Comparison of ENCODE assay signal across 29 mouse cellular contexts in genomic region chr19:36940064-36940463, GRCm38 (mm10). TPM values are rescaled to one million over a fixed set of nuclear protein-coding genes. Genes with fewer than 3 reads are reported as not detected.
A peak's percentile ranks its signal among the peaks of the same experiment; 100 is the strongest.
DNase-seq lines count a peak whose midpoint lies in the region; ATAC-seq and TF ChIP-seq lines count a peak whose summit lies in the region.
"Had no signal": no experiment of that assay in that cellular context is flagged by ENCODE, and none has a peak within 500 bp of the region (broad histone marks: within the 10 kb centered on the region; RNA-seq: fewer than 3 reads in every experiment).

No protein-coding gene starts in this region.

- DNase-seq in 416B (ENCODE audit: low read depth): peak; percentile 70
- peak; percentile 83 for DNase-seq in MEL (ENCODE audit: low read depth, low spot score)
- no peak for DNase-seq in liver, postnatal 0 days
- no peak for DNase-seq in thymus, adult 2 months
- no peak for DNase-seq in thymus, postnatal 0 days (ENCODE audit: low spot score)
- DNase-seq in frontal cortex, postnatal 25 days (ENCODE audit: low spot score in 2 of 2): no peak
- DNase-seq: adrenal gland, postnatal 14 days; cerebellum, adult 8-10 months; cerebellum, postnatal 25 days; forebrain, postnatal 0 days; gastrocnemius, postnatal 14 days; heart, adult 11 months; kidney, adult 8-10 months; kidney, postnatal 4 days; lung, adult 2 months; right cerebral cortex, postnatal 14 days; thymus, postnatal 25 days had no signal

- H3K4me2 ChIP-seq in liver, postnatal 0 days (ENCODE audit: low read depth, low read length): no peak overlapping the region
- H3K4me2 ChIP-seq: forebrain, embryonic 12.5 days; heart, embryonic 15.5 days; limb, embryonic 15.5 days; midbrain, embryonic 12.5 days; neural tube, embryonic 13.5 days had no signal

- no peak overlapping the region for H3K4me3 ChIP-seq in MEL (ENCODE audit: control insufficient read depth in 1 of 2, insufficient read depth in 1 of 2, low read depth in 2 of 2, low read length in 2 of 2)
- H3K4me3 ChIP-seq in liver, postnatal 0 days (ENCODE audit: low read depth, low read length): no peak overlapping the region
- no peak overlapping the region for H3K4me3 ChIP-seq in thymus, adult 2 months (ENCODE audit: control insufficient read depth, insufficient read depth, low read length)
- H3K4me3 ChIP-seq: forebrain, embryonic 12.5 days; heart, embryonic 10.5 days; heart, embryonic 15.5 days; limb, embryonic 10.5 days; limb, embryonic 15.5 days; midbrain, embryonic 12.5 days; neural tube, embryonic 13.5 days had no signal

- 39% methylated on average over 1 of the region's 1 CpGs for WGBS in liver, postnatal 0 days (ENCODE audit: insufficient replicate concordance)
- WGBS in thymus, adult 2 months: 97% methylated on average over 1 of the region's 1 CpGs

- no peaks in the 10 kb centered on the region for H3K9me3 ChIP-seq in MEL (replicated peaks; ENCODE audit: insufficient read depth, low read length)
- no peaks in the 10 kb centered on the region for H3K9me3 ChIP-seq in liver, postnatal 0 days (ENCODE audit: low read length)
- H3K9me3 ChIP-seq: forebrain, embryonic 12.5 days; heart, embryonic 10.5 days; heart, embryonic 15.5 days; limb, embryonic 10.5 days; limb, embryonic 15.5 days; midbrain, embryonic 12.5 days; neural tube, embryonic 13.5 days had no signal

- no peaks in the 10 kb centered on the region for H3K27me3 ChIP-seq in MEL (ENCODE audit: control insufficient read depth in 1 of 2, insufficient read depth in 2 of 2, low read length in 2 of 2)
- no peaks in the 10 kb centered on the region for H3K27me3 ChIP-seq in liver, postnatal 0 days (ENCODE audit: insufficient read depth, low read length)
- H3K27me3 ChIP-seq in thymus, adult 2 months (ENCODE audit: control insufficient read depth, insufficient read depth, low read length): no peaks in the 10 kb centered on the region
- H3K27me3 ChIP-seq: CH12.LX; forebrain, embryonic 12.5 days; heart, embryonic 15.5 days; limb, embryonic 15.5 days; midbrain, embryonic 12.5 days; neural tube, embryonic 13.5 days; Patski had no signal

- TF ChIP-seq EP300 in MEL (IDR thresholded peaks at IDR 0.05; ENCODE audit: low read depth in 1 of 2, low read length in 2 of 2): peak; percentile 71 to 83
- TF ChIP-seq EP300 in liver, postnatal 0 days (IDR thresholded peaks at IDR 0.05; ENCODE audit: low read depth): no peak

- ATAC-seq in common myeloid progenitor, adult 5-6 weeks (replicated peaks; ENCODE audit: low read depth, poor library complexity, severe bottlenecking): peak; percentile 70
- peak; percentile 49 for ATAC-seq in liver, postnatal 0 days
- ATAC-seq: forebrain, postnatal 0 days; hindbrain, embryonic 16.5 days; Patski had no signal

- H3K36me3 ChIP-seq in MEL (ENCODE audit: control insufficient read depth in 1 of 2, insufficient read depth in 2 of 2, low read length in 2 of 2): peaks cover 21 to 54% of the 10 kb centered on the region in 2 experiments
- peaks cover 1% of the 10 kb centered on the region for H3K36me3 ChIP-seq in liver, postnatal 0 days (replicated peaks; ENCODE audit: insufficient read depth, low read length)
- no peaks in the 10 kb centered on the region for H3K36me3 ChIP-seq in thymus, adult 2 months (ENCODE audit: control insufficient read depth, insufficient read depth, low read length)
- H3K36me3 ChIP-seq: forebrain, embryonic 12.5 days; midbrain, embryonic 12.5 days; neural tube, embryonic 13.5 days had no signal

- TF ChIP-seq POLR2A in MEL (IDR thresholded peaks at IDR 0.05; ENCODE audit: control insufficient read depth in 1 of 2, insufficient read depth in 1 of 2, low read depth in 1 of 2, low read length in 2 of 2, poor library complexity in 1 of 2): no peak
- TF ChIP-seq POLR2A in thymus, adult 2 months (IDR thresholded peaks at IDR 0.05; ENCODE audit: control insufficient read depth, extremely low read depth, insufficient read depth, low read length, poor library complexity): no peak

- TF ChIP-seq CTCF in MEL (IDR thresholded peaks at IDR 0.05 in 2 of 3, conservative IDR thresholded peaks at IDR 0.05 in 1 of 3; ENCODE audit: control insufficient read depth in 1 of 3, insufficient read depth in 1 of 3, low read depth in 2 of 3, low read length in 3 of 3, poor library complexity in 1 of 3, severe bottlenecking in 1 of 3): peak in 1 of 3 experiments; percentile 45; a peak in 2 of 6 replicates
- TF ChIP-seq CTCF in liver, postnatal 0 days (IDR thresholded peaks at IDR 0.05; ENCODE audit: low read depth): peak; percentile 22
- no peak for TF ChIP-seq CTCF in thymus, adult 2 months (IDR thresholded peaks at IDR 0.05; ENCODE audit: borderline replicate concordance, control insufficient read depth, extremely low read depth, insufficient read depth, low read length, poor library complexity)

- TF ChIP-seq RAD21 in MEL (IDR thresholded peaks at IDR 0.05; ENCODE audit: low read depth, low read length): no peak

- no peak overlapping the region for H3K9ac ChIP-seq in MEL (ENCODE audit: control insufficient read depth, low read depth, low read length, poor library complexity, severe bottlenecking)
- H3K9ac ChIP-seq in liver, postnatal 0 days (replicated peaks): no peak overlapping the region
- H3K9ac ChIP-seq: forebrain, embryonic 12.5 days; forebrain, postnatal 0 days; heart, embryonic 15.5 days; limb, embryonic 15.5 days; midbrain, embryonic 12.5 days; neural tube, embryonic 13.5 days had no signal

- no peak overlapping the region for H3K27ac ChIP-seq in MEL (ENCODE audit: control insufficient read depth, low read depth, low read length)
- no peak overlapping the region for H3K27ac ChIP-seq in liver, postnatal 0 days (ENCODE audit: low read depth)
- no peak overlapping the region for H3K27ac ChIP-seq in thymus, adult 2 months (ENCODE audit: control insufficient read depth, insufficient read depth, low read length)
- H3K27ac ChIP-seq: forebrain, embryonic 12.5 days; heart, embryonic 10.5 days; heart, embryonic 15.5 days; kidney, postnatal 0 days; limb, embryonic 10.5 days; limb, embryonic 15.5 days; midbrain, embryonic 12.5 days; neural tube, embryonic 13.5 days had no signal

- peaks cover 59% of the 10 kb centered on the region for H3K79me2 ChIP-seq in MEL (ENCODE audit: control insufficient read depth, insufficient read depth, low read length, poor library complexity)

- peaks cover 21 to 25% of the 10 kb centered on the region in 2 experiments for H3K4me1 ChIP-seq in MEL (ENCODE audit: control insufficient read depth in 1 of 2, insufficient read depth in 2 of 2, low read length in 2 of 2)
- H3K4me1 ChIP-seq in liver, postnatal 0 days (ENCODE audit: insufficient read depth): no peaks in the 10 kb centered on the region
- H3K4me1 ChIP-seq in thymus, adult 2 months (replicated peaks; ENCODE audit: control insufficient read depth, insufficient read depth, low read length): no peaks in the 10 kb centered on the region
- H3K4me1 ChIP-seq: forebrain, embryonic 12.5 days; heart, embryonic 10.5 days; limb, embryonic 10.5 days; limb, embryonic 15.5 days; midbrain, embryonic 12.5 days; neural tube, embryonic 13.5 days had no signal

TF ChIP-seq in MEL, 35 proteins besides CTCF, POLR2A, EP300 and RAD21 (continues in another document):
- TF ChIP-seq ZMIZ1 (IDR thresholded peaks at IDR 0.05; ENCODE audit: low read depth, low read length): no peak
- no peak; the same call in 1 of the 2 replicates for TF ChIP-seq MAFK (IDR thresholded peaks at IDR 0.05; ENCODE audit: borderline replicate concordance, low read depth, low read length)
- no peak for TF ChIP-seq MYB (IDR thresholded peaks at IDR 0.05; ENCODE audit: low read depth, low read length)
- TF ChIP-seq SIN3A (IDR thresholded peaks at IDR 0.05; ENCODE audit: low read length): peak; percentile 76
- TF ChIP-seq MAZ (IDR thresholded peaks at IDR 0.05; ENCODE audit: low read depth, low read length): no peak
- no peak for TF ChIP-seq CHD1 (IDR thresholded peaks at IDR 0.05; ENCODE audit: low read depth, low read length)
- TF ChIP-seq RCOR1 (IDR thresholded peaks at IDR 0.05; ENCODE audit: low read depth, low read length): peak; percentile 97
- no peak for TF ChIP-seq ZNF384 (IDR thresholded peaks at IDR 0.05; ENCODE audit: low read depth, low read length)
- no peak for TF ChIP-seq HCFC1 (IDR thresholded peaks at IDR 0.05; ENCODE audit: low read depth, low read length)
- TF ChIP-seq MAX (IDR thresholded peaks at IDR 0.05; ENCODE audit: low read length): peak; percentile 37; the same call in 1 of the 2 replicates
- TF ChIP-seq TAL1 (IDR thresholded peaks at IDR 0.05; ENCODE audit: low read length): peak; percentile 86
- 0 out of 2 replicates have a peak, but pooled peaks have one; percentile 7 for TF ChIP-seq ELF1 (IDR thresholded peaks at IDR 0.05; ENCODE audit: low read depth, low read length)
- peak; percentile 82 for TF ChIP-seq ETS1 (IDR thresholded peaks at IDR 0.05; ENCODE audit: low read depth, low read length)
- no peak for TF ChIP-seq KAT2A (conservative IDR thresholded peaks at IDR 0.05; ENCODE audit: low read depth, low read length)
- peak; percentile 81 for TF ChIP-seq GATA1 (IDR thresholded peaks at IDR 0.05; ENCODE audit: low read depth, low read length)
- TF ChIP-seq CHD2 (IDR thresholded peaks at IDR 0.05; ENCODE audit: low read length): no peak
- no peak for TF ChIP-seq POLR2AphosphoS2 (IDR thresholded peaks at IDR 0.05; ENCODE audit: low read length)
- TF ChIP-seq MXI1 (IDR thresholded peaks at IDR 0.05; ENCODE audit: low read depth, low read length): peak; percentile 86
- no peak for TF ChIP-seq ZC3H11A (IDR thresholded peaks at IDR 0.05; ENCODE audit: low read depth, low read length)
- no peak for TF ChIP-seq TBP (IDR thresholded peaks at IDR 0.05; ENCODE audit: low read depth, low read length)

RNA-seq across cellular contexts. Expression of gene Btaf1, which starts 14.2 kb away (rescaled TPM):
- total RNA-seq in MEL (2012; rRNA removed): 69.5 and 75.3 TPM in 2 replicates
- polyA plus RNA-seq in MEL (2012; ENCODE audit: insufficient read depth in 1 of 2, insufficient read length in 2 of 2, low read depth in 1 of 2, low replicate concordance in 2 of 2, missing spikeins in 1 of 2): 10 to 100 TPM; 40.1 to 46.1 TPM
- total RNA-seq in common myeloid progenitor, adult 5-6 weeks (2017): 81.9 and 95.0 TPM in 2 replicates
- 2.9 and 3.7 TPM in 2 replicates for polyA plus RNA-seq in liver, postnatal 0 days (2015; fragmentation: Nextera tagmentation; extraction: Ambion mirVana)
- 9.0 and 9.8 TPM in 2 replicates for polyA plus RNA-seq in thymus, adult 2 months (2012; rRNA removed)
- 8.6 and 10.1 TPM in 2 replicates for polyA plus RNA-seq in thymus, postnatal 0 days (2015; fragmentation: Nextera tagmentation; extraction: Ambion mirVana)

RNA-seq across cellular contexts. Expression of gene Fgfbp3, which starts 20.6 kb away (rescaled TPM):
- 2.6 and 2.7 TPM in 2 replicates for total RNA-seq in MEL (2012; rRNA removed)
- polyA plus RNA-seq in MEL (2012; ENCODE audit: insufficient read depth in 1 of 2, insufficient read length in 2 of 2, low read depth in 1 of 2, low replicate concordance in 2 of 2, missing spikeins in 1 of 2): 10 to 100 TPM in 1 of 2 experiments, not detected in 1; 10.0 TPM
- total RNA-seq in common myeloid progenitor, adult 5-6 weeks (2017): 4.6 and 5.9 TPM in 2 replicates
- 1.0 and 1.2 TPM in 2 replicates for polyA plus RNA-seq in liver, postnatal 0 days (2015; fragmentation: Nextera tagmentation; extraction: Ambion mirVana)
- 7.1 and 10.5 TPM in 2 replicates for polyA plus RNA-seq in thymus, adult 2 months (2012; rRNA removed)
- 5.2 and 6.5 TPM in 2 replicates for polyA plus RNA-seq in thymus, postnatal 0 days (2015; fragmentation: Nextera tagmentation; extraction: Ambion mirVana)

Comparison
In these comparisons a context has a peak if more than half of its experiments do, and no peak if none do; other contexts are left out.
1. DNase-seq: peak in 416B (single experiment) and MEL (single experiment); none in liver, postnatal 0 days (single experiment), thymus, adult 2 months (single experiment), thymus, postnatal 0 days (single experiment) and frontal cortex, postnatal 25 days (0 of 2).